Mouse (Mus musculus) MEL (cell line): ENCODE measurements at regions not wholly inside any gene's neighbourhood (a gene's known extent, or its start where the extent isn't known, plus 50 kb on each side); places are given as distances from the start of the nearest gene placed in this dataset.

Experiments used
- BHLHE40 ChIP-seq: IDR thresholded peaks from 2 replicates; pipeline ENCODE4 v1.6.1; 2012; ENCODE audit warnings: low read depth, mild to moderate bottlenecking, inconsistent platforms, low read length, improper control_type of control experiment, borderline replicate concordance
- CTCF ChIP-seq, 3 experiments: IDR thresholded peaks in 2 of 3; conservative IDR thresholded peaks in 1 of 3; 2 replicates each; pipeline ENCODE4 v1.5.1; 2011 to 2012; ENCODE audit warnings: low read length in 3 of 3, low read depth in 2 of 3, mild to moderate bottlenecking in 2 of 3, improper control_type of control experiment in 1 of 3, inconsistent platforms in 1 of 3, mixed read lengths in 1 of 3, moderate library complexity in 1 of 3; ENCODE audit not compliant: control insufficient read depth in 1 of 3, insufficient read depth in 1 of 3, poor library complexity in 1 of 3, severe bottlenecking in 1 of 3
- GABPA ChIP-seq: IDR thresholded peaks from 2 replicates; pipeline ENCODE4 v1.6.1; 2012; ENCODE audit warnings: low read depth, mild to moderate bottlenecking, inconsistent platforms, low read length, improper control_type of control experiment, moderate library complexity
- KAT2A ChIP-seq: conservative IDR thresholded peaks from 2 replicates; pipeline ENCODE4 v1.6.1; 2012; ENCODE audit warnings: low read depth, low read length, improper control_type of control experiment, inconsistent platforms
- MAFK ChIP-seq: IDR thresholded peaks from 2 replicates; pipeline ENCODE4 v1.6.1; 2011; ENCODE audit warnings: low read depth, mild to moderate bottlenecking, low read length, improper control_type of control experiment, borderline replicate concordance
- POLR2A ChIP-seq, 2 experiments: IDR thresholded peaks; 2 replicates each; pipeline ENCODE4 v1.6.1; 2011 to 2012; ENCODE audit warnings: low read length in 2 of 2, mild to moderate bottlenecking in 2 of 2, control low read depth in 1 of 2, improper control_type of control experiment in 1 of 2, low read depth in 1 of 2, moderate library complexity in 1 of 2; ENCODE audit not compliant: control insufficient read depth in 1 of 2, insufficient read depth in 1 of 2, poor library complexity in 1 of 2
- USF2 ChIP-seq, 2 experiments: IDR thresholded peaks; 2 replicates each; pipeline ENCODE4 v1.6.1; 2011 to 2012; ENCODE audit warnings: improper control_type of control experiment in 2 of 2, low read length in 2 of 2, borderline replicate concordance in 1 of 2, inconsistent platforms in 1 of 2, low read depth in 1 of 2, mild to moderate bottlenecking in 1 of 2; ENCODE audit not compliant: insufficient read depth in 1 of 2
- ZNF384 ChIP-seq: IDR thresholded peaks from 2 replicates; pipeline ENCODE4 v1.6.1; 2012; ENCODE audit warnings: low read depth, mild to moderate bottlenecking, inconsistent platforms, low read length, improper control_type of control experiment

GRCm38 (mm10) chr2:178624907-178625306, 194.6 kb downstream of the Cdh26 start:
- TF ChIP-seq KAT2A (no peak), POLR2A (IDR thresholded peaks at IDR 0.05; ENCODE audit: control insufficient read depth in 1 of 2, insufficient read depth in 1 of 2, low read depth in 1 of 2, low read length in 2 of 2, poor library complexity in 1 of 2) (no peak), MAFK (no peak), USF2 (IDR thresholded peaks at IDR 0.05; ENCODE audit: borderline replicate concordance in 1 of 2, insufficient read depth in 1 of 2, low read depth in 1 of 2, low read length in 2 of 2) (no peak), ZNF384 (no peak), GABPA (no peak), BHLHE40 (no peak), CTCF (IDR thresholded peaks at IDR 0.05 in 2 of 3, conservative IDR thresholded peaks at IDR 0.05 in 1 of 3; ENCODE audit: control insufficient read depth in 1 of 3, insufficient read depth in 1 of 3, low read depth in 2 of 3, low read length in 3 of 3, poor library complexity in 1 of 3, severe bottlenecking in 1 of 3) (no peak)
